Mouse (Mus musculus) adipocyte (in vitro differentiated cells): ENCODE results near the gene Prl8a6.
A peak's percentile ranks its signal among the peaks of the same experiment; 100 is the strongest.

Experiments
- DNase-seq: peaks from one replicate; pipeline ENCODE4 v3.0.0-alpha.2; 2016; ENCODE audit warnings: low spot score

Gene Prl8a6

GRCm38 (mm10) chr13:27438588-27438987 is at the start of gene Prl8a6:
Gene Prl8a6, minus strand, starts transcription at chr13:27438688.
- DNase-seq: no peak

- no peak for DNase-seq
Measured at GRCm38 (mm10) chr13:27433159-27433558, 5.3 kb downstream of the Prl8a6 start.

- no peak for DNase-seq
Measured at GRCm38 (mm10) chr13:27413640-27414039, 24.8 kb downstream of the Prl8a6 start.

GRCm38 (mm10) chr13:27399061-27399724 is 39.3 kb downstream of the Prl8a6 start:
- peak; percentile 65 for DNase-seq

- no peak for DNase-seq
Measured at GRCm38 (mm10) chr13:27390746-27391145, 47.7 kb downstream of the Prl8a6 start, which contains the start of gene Prl2b1. Gene Prl2b1, minus strand, starts transcription at chr13:27390846.
